Mouse (Mus musculus) CH12.LX (cell line): ENCODE data around the gene Ginm1. TPM values are rescaled to one million over a fixed set of nuclear protein-coding genes. Genes with fewer than 3 reads are reported as not detected.

Experiments used
- DNase-seq: peaks from one replicate; pipeline ENCODE4 v3.0.0-alpha.2; 2013; ENCODE audit errors: extremely low read depth
- H3K27ac ChIP-seq: 2 replicates; pipeline ENCODE4 v1.5.1; 2012; ENCODE audit warnings: low read depth, mild to moderate bottlenecking, control low read depth, moderate library complexity; ENCODE audit not compliant: insufficient read depth
- H3K27me3 ChIP-seq: replicated peaks from 2 replicates; pipeline ENCODE3; 2012; ENCODE audit warnings: inconsistent platforms
- H3K36me3 ChIP-seq, 2 experiments: replicated peaks in 1 of 2; 2 replicates each; pipeline versions ENCODE3 to v1.6.1; 2012; ENCODE audit warnings: inconsistent platforms in 1 of 2, low read length in 1 of 2, mild to moderate bottlenecking in 1 of 2, mixed read lengths in 1 of 2, moderate library complexity in 1 of 2; ENCODE audit not compliant: control insufficient read depth in 1 of 2, insufficient read depth in 1 of 2
- H3K4me1 ChIP-seq, 2 experiments: 2 replicates each; pipeline ENCODE4 v1.6.1; 2012; ENCODE audit warnings: inconsistent platforms in 1 of 2, moderate library complexity in 1 of 2; ENCODE audit not compliant: insufficient read depth in 2 of 2, control insufficient read depth in 1 of 2
- H3K4me2 ChIP-seq: 2 replicates; pipeline ENCODE4 v1.6.1; 2012; ENCODE audit warnings: low read depth, mild to moderate bottlenecking, control low read depth; ENCODE audit not compliant: poor library complexity, insufficient read depth, severe bottlenecking
- H3K4me3 ChIP-seq, 3 experiments: fragments of 150-350 bp in 1 of 3; sonication (generic) in 1 of 3; replicated peaks in 1 of 3; 2 replicates each; pipeline versions ENCODE3 to v1.5.1; 2011 to 2012; ENCODE audit warnings: low read depth in 2 of 3, low read length in 2 of 3, mild to moderate bottlenecking in 2 of 3, moderate library complexity in 2 of 3, control low read depth in 1 of 3, improper control_type of control experiment in 1 of 3, inconsistent platforms in 1 of 3, mixed read lengths in 1 of 3; ENCODE audit not compliant: poor library complexity in 1 of 3
- H3K79me2 ChIP-seq: replicated peaks from 2 replicates; pipeline ENCODE4 v1.6.1; 2012; ENCODE audit warnings: mild to moderate bottlenecking, moderate library complexity; ENCODE audit not compliant: control insufficient read depth, poor library complexity, insufficient read depth, severe bottlenecking; ENCODE audit errors: extremely low read depth
- H3K9ac ChIP-seq: 2 replicates; pipeline ENCODE4 v1.6.1; 2012; ENCODE audit warnings: low read depth, mild to moderate bottlenecking, control low read depth, moderate library complexity; ENCODE audit not compliant: insufficient read depth
- H3K9me3 ChIP-seq: replicated peaks from 2 replicates; pipeline ENCODE3; 2012; ENCODE audit warnings: low read length, inconsistent platforms, mixed read lengths
- BHLHE40 ChIP-seq: IDR thresholded peaks from 2 replicates; pipeline ENCODE4 v1.6.1; 2011; ENCODE audit warnings: mild to moderate bottlenecking, low read depth, low read length, improper control_type of control experiment
- CHD1 ChIP-seq: IDR thresholded peaks from 2 replicates; pipeline ENCODE4 v1.6.1; 2012; ENCODE audit warnings: low read depth, low read length, improper control_type of control experiment, inconsistent platforms
- CHD2 ChIP-seq: IDR thresholded peaks from 2 replicates; pipeline ENCODE4 v1.6.1; 2011; ENCODE audit warnings: low read length, improper control_type of control experiment
- CTCF ChIP-seq, 2 experiments: IDR thresholded peaks in 1 of 2; conservative IDR thresholded peaks in 1 of 2; 2 replicates each; pipeline ENCODE4 v1.5.1; 2011 to 2012; ENCODE audit warnings: low read depth in 2 of 2, low read length in 2 of 2, improper control_type of control experiment in 1 of 2, inconsistent platforms in 1 of 2, mild to moderate bottlenecking in 1 of 2, moderate library complexity in 1 of 2
- EP300 ChIP-seq: IDR thresholded peaks from 2 replicates; pipeline ENCODE4 v1.6.1; 2011; ENCODE audit warnings: low read length, improper control_type of control experiment
- ETS1 ChIP-seq: conservative IDR thresholded peaks from 2 replicates; pipeline ENCODE4 v1.6.1; 2012; ENCODE audit warnings: low read depth, mild to moderate bottlenecking, inconsistent platforms, low read length, improper control_type of control experiment, moderate library complexity
- HCFC1 ChIP-seq: IDR thresholded peaks from 2 replicates; pipeline ENCODE4 v1.6.1; 2012; ENCODE audit warnings: low read depth, mild to moderate bottlenecking, inconsistent platforms, low read length, improper control_type of control experiment
- IRF4 ChIP-seq: IDR thresholded peaks from 2 replicates; pipeline ENCODE4 v1.6.1; 2014; ENCODE audit warnings: low read depth, mild to moderate bottlenecking, inconsistent platforms, low read length, improper control_type of control experiment
- JUND ChIP-seq: conservative IDR thresholded peaks from 2 replicates; pipeline ENCODE4 v1.6.1; 2011; ENCODE audit warnings: low read depth, low read length, improper control_type of control experiment
- KAT2A ChIP-seq: IDR thresholded peaks from 2 replicates; pipeline ENCODE4 v1.6.1; 2012; ENCODE audit warnings: low read length, improper control_type of control experiment, inconsistent platforms; ENCODE audit not compliant: insufficient replicate concordance
- MAFK ChIP-seq: IDR thresholded peaks from 2 replicates; pipeline ENCODE4 v1.6.1; 2011; ENCODE audit warnings: low read length, improper control_type of control experiment; ENCODE audit not compliant: insufficient replicate concordance
- MAX ChIP-seq: IDR thresholded peaks from 2 replicates; pipeline ENCODE4 v1.6.1; 2011; ENCODE audit warnings: low read length, improper control_type of control experiment
- MAZ ChIP-seq: IDR thresholded peaks from 2 replicates; pipeline ENCODE4 v1.6.1; 2012; ENCODE audit warnings: low read depth, mild to moderate bottlenecking, inconsistent platforms, low read length, improper control_type of control experiment, moderate library complexity
- MEF2A ChIP-seq: IDR thresholded peaks from 2 replicates; pipeline ENCODE4 v1.6.1; 2014; ENCODE audit warnings: low read depth, mild to moderate bottlenecking, inconsistent platforms, low read length, improper control_type of control experiment, borderline replicate concordance
- MXI1 ChIP-seq: IDR thresholded peaks from 2 replicates; pipeline ENCODE4 v1.6.1; 2011; ENCODE audit warnings: mild to moderate bottlenecking, low read depth, low read length, improper control_type of control experiment
- NELFE ChIP-seq: IDR thresholded peaks from 2 replicates; pipeline ENCODE4 v1.6.1; 2011; ENCODE audit warnings: low read depth, low read length, improper control_type of control experiment
- NRF1 ChIP-seq: IDR thresholded peaks from 2 replicates; pipeline ENCODE4 v1.6.1; 2014; ENCODE audit warnings: low read depth, mild to moderate bottlenecking, inconsistent platforms, low read length, improper control_type of control experiment, moderate library complexity
- PAX5 ChIP-seq: IDR thresholded peaks from 2 replicates; pipeline ENCODE4 v1.6.1; 2012; ENCODE audit warnings: low read length, inconsistent platforms, mixed read lengths
- POLR2AphosphoS2 ChIP-seq: IDR thresholded peaks from 2 replicates; pipeline ENCODE4 v1.6.1; 2011; ENCODE audit warnings: low read depth, low read length, improper control_type of control experiment
- RCOR1 ChIP-seq: conservative IDR thresholded peaks from 2 replicates; pipeline ENCODE4 v1.6.1; 2012; ENCODE audit warnings: low read depth, mild to moderate bottlenecking, inconsistent platforms, low read length, improper control_type of control experiment
- SIN3A ChIP-seq: IDR thresholded peaks from 2 replicates; pipeline ENCODE4 v1.6.1; 2012; ENCODE audit warnings: low read length, improper control_type of control experiment, inconsistent platforms
- SMC3 ChIP-seq: IDR thresholded peaks from 2 replicates; pipeline ENCODE4 v1.6.1; 2011; ENCODE audit warnings: low read depth, low read length, improper control_type of control experiment
- TBP ChIP-seq: conservative IDR thresholded peaks from 2 replicates; pipeline ENCODE4 v1.6.1; 2011; ENCODE audit warnings: low read depth, low read length, improper control_type of control experiment
- TCF12 ChIP-seq: IDR thresholded peaks from 2 replicates; pipeline ENCODE4 v1.6.1; 2014; ENCODE audit warnings: low read depth, mild to moderate bottlenecking, inconsistent platforms, low read length, improper control_type of control experiment
- UBTF ChIP-seq: IDR thresholded peaks from 2 replicates; pipeline ENCODE4 v1.6.1; 2012; ENCODE audit warnings: low read depth, mild to moderate bottlenecking, inconsistent platforms, low read length, improper control_type of control experiment, moderate library complexity
- USF1 ChIP-seq: IDR thresholded peaks from 2 replicates; pipeline ENCODE4 v1.6.1; 2014; ENCODE audit warnings: low read depth, mild to moderate bottlenecking, inconsistent platforms, low read length, improper control_type of control experiment
- USF2 ChIP-seq: conservative IDR thresholded peaks from 2 replicates; pipeline ENCODE4 v1.6.1; 2011; ENCODE audit warnings: low read depth, low read length, improper control_type of control experiment
- ZC3H11A ChIP-seq: IDR thresholded peaks from 2 replicates; pipeline ENCODE4 v1.6.1; 2012; ENCODE audit warnings: low read depth, mild to moderate bottlenecking, inconsistent platforms, low read length, improper control_type of control experiment
- ZKSCAN1 ChIP-seq: IDR thresholded peaks from 2 replicates; pipeline ENCODE4 v1.6.1; 2012; ENCODE audit warnings: low read depth, inconsistent platforms, low read length, improper control_type of control experiment, borderline replicate concordance
- ZMIZ1 ChIP-seq: IDR thresholded peaks from 2 replicates; pipeline ENCODE4 v1.6.1; 2012; ENCODE audit warnings: low read depth, mild to moderate bottlenecking, inconsistent platforms, low read length, improper control_type of control experiment
- ZNF384 ChIP-seq: IDR thresholded peaks from 2 replicates; pipeline ENCODE4 v1.6.1; 2012; ENCODE audit warnings: low read depth, low read length, improper control_type of control experiment, inconsistent platforms
- dilution Hi-C: fragments of 300-500 bp; cut with MboI; formaldehyde crosslinking; loops from 2 replicates; pipeline ENCODE4 v1.14.3; 2020; ENCODE audit warnings: low sequenced_read_pairs; ENCODE audit not compliant: extremely low pct_unique_long_range_greater_than_20kb, extremely low pct_ligation_motif_present
- in situ Hi-C: fragments of 300-500 bp; cut with MboI; formaldehyde crosslinking; loops from 3 replicates; pipeline ENCODE4 v1.14.3; 2019; ENCODE audit warnings: low sequenced_read_pairs, low pct_ligation_motif_present, low pct_unique_long_range_greater_than_20kb, mixed read lengths
- polyA plus RNA-seq: library from polyadenylated mRNA; unstranded; fragments of >175 nt; gene quantifications from 2 replicates; pipeline ENCODE4 v1.2.1, GENCODE M21; 2012; ENCODE audit warnings: low read depth; ENCODE audit not compliant: insufficient read length
- total RNA-seq, 2 experiments: library from RNA; depleted of rRNA; stranded (reverse); fragments of 300-350 nt in 1 of 2; fragments of >200 nt in 1 of 2; gene quantifications; 2 replicates each; pipeline ENCODE4 v1.2.3; 2012 to 2014

Ginm1 gene
- total and polyA plus RNA-seq, 3 experiments, result 11.7 to 38.2 (median 22.5) TPM

DNA sequence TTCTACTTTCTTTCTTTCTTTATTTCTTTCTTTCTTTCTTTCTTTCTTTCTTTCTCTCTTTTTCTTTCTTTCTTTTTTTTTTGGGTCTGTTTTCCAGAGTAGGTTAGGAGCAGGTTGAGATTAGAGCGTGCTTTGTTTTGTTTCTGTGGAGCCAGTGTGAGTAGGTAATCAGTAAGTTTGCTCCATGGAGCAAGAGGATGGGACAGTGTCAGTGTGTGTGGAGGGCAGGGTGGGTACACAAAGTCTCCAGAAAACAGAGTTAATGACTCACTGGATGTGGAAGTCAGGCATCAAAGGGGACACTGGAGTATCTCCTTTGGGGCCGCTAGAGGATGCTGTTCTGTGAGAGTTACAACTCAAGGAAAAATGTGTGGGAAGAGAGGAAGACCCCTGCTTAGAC, 44.3 kb upstream of the Ginm1 start:
- dilution Hi-C loops, result no loop called here

DNA sequence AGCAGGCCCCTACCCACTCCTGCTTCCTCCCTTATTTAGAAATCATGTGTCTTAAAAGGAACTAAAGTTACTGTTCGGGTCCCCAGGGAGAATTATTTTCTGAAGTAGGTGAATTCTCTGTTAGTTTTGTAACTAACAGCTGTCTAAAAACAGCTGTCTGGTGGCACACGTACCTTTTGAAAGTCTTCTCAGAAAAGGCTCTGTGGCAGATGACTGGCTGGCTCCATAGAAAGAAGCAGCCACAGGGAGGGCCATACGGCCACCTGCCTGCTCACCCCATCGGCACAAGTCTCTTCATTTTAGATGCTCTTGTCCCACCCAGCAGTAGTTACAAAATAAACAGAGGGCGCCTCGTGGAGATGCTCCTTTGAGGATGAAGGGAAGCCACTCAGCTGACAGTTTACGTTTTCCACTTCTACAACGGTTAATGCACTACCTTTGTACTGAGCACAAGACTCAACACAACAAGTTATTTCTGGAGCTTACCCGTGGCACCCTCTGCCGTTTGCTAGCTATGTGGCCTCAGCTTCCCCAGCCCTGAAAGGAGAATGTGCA, 42.1 kb upstream of the Ginm1 start:
- no peaks in the 10 kb centered on the region for H3K27me3 ChIP-seq
- H3K27ac ChIP-seq, result peak overlapping the region; percentile 95
- H3K9ac ChIP-seq, result peak overlapping the region; percentile 84
- peak; percentile 82 for DNase-seq
- H3K79me2 ChIP-seq, result peaks cover under 1% of the 10 kb centered on the region; the same call in 1 of the 2 replicates
- H3K4me1 ChIP-seq, result peaks cover 40 to 72% of the 10 kb centered on the region in 2 experiments
- dilution Hi-C loops (no loop called here), in situ Hi-C loops (loop anchor here (25.0 kb wide), 1 partner anchor 1128 kb away; no protein-coding TSS in a partner anchor)
- peak overlapping the region; percentile 10 to 37 (median 21) for H3K4me3 ChIP-seq
- peaks cover 0 to 5% of the 10 kb centered on the region in 2 experiments for H3K36me3 ChIP-seq
- no peaks in the 10 kb centered on the region for H3K9me3 ChIP-seq
- H3K4me2 ChIP-seq, result peak overlapping the region; percentile 96
- no peak for TF ChIP-seq USF2
- TF ChIP-seq TBP, result peak; percentile 61; the same call in 1 of the 2 replicates
- peak; percentile 99 for TF ChIP-seq ETS1
- TF ChIP-seq NELFE, result peak; percentile 55
- no peak; the same call in 1 of the 2 replicates for TF ChIP-seq KAT2A
- TF ChIP-seq HCFC1, result no peak; the same call in 1 of the 2 replicates
- TF ChIP-seq USF1, result no peak
- TF ChIP-seq POLR2AphosphoS2, result no peak
- no peak for TF ChIP-seq ZKSCAN1
- TF ChIP-seq SMC3, result peak; percentile 28
- TF ChIP-seq MAFK, result no peak
- peak; percentile 93 for TF ChIP-seq SIN3A
- TF ChIP-seq UBTF, result no peak
- TF ChIP-seq NRF1, result no peak
- no peak for TF ChIP-seq PAX5
- TF ChIP-seq JUND, result no peak
- TF ChIP-seq CHD2, result 0 out of 2 replicates have a peak, but pooled peaks have one; percentile 7
- peak; percentile 68 for TF ChIP-seq MAX
- TF ChIP-seq ZC3H11A, result no peak
- TF ChIP-seq IRF4, result no peak; the same call in 1 of the 2 replicates
- no peak for TF ChIP-seq ZNF384
- TF ChIP-seq ZMIZ1, result peak; percentile 12; the same call in 1 of the 2 replicates
- TF ChIP-seq MEF2A, result peak; percentile 91
- TF ChIP-seq CHD1, result peak; percentile 48; the same call in 1 of the 2 replicates
- TF ChIP-seq MXI1, result peak; percentile 68; the same call in 1 of the 2 replicates
- peak; percentile 91 for TF ChIP-seq TCF12
- TF ChIP-seq CTCF (conservative IDR thresholded peaks at IDR 0.05 in 1 of 2, IDR thresholded peaks at IDR 0.05 in 1 of 2; ENCODE audit: low read depth in 2 of 2, low read length in 2 of 2), result peak in 1 of 2 experiments; percentile 22; a peak in 2 of 4 replicates
- no peak for TF ChIP-seq RCOR1
- TF ChIP-seq EP300, result peak; percentile 78
- 0 out of 2 replicates have a peak, but pooled peaks have one; percentile 65 for TF ChIP-seq MAZ
- TF ChIP-seq BHLHE40, result peak; percentile 95

More for the DNA sequence above, 44.3 kb upstream of the Ginm1 start:
- peaks cover 0 to 5% of the 10 kb centered on the region in 2 experiments for H3K36me3 ChIP-seq
- peaks cover 6% of the 10 kb centered on the region for H3K79me2 ChIP-seq
- in situ Hi-C loops, result loop anchor here (25.0 kb wide), 1 partner anchor 1125 kb away; no protein-coding TSS in a partner anchor
- peaks cover 40 to 70% of the 10 kb centered on the region in 2 experiments for H3K4me1 ChIP-seq
- H3K4me3 ChIP-seq, result no peak overlapping the region
- peak; percentile 28 to 37; a peak in 3 of 4 replicates for TF ChIP-seq CTCF (conservative IDR thresholded peaks at IDR 0.05 in 1 of 2, IDR thresholded peaks at IDR 0.05 in 1 of 2; ENCODE audit: low read depth in 2 of 2, low read length in 2 of 2)
- TF ChIP-seq EP300, result no peak
- H3K27me3 ChIP-seq, result no peaks in the 10 kb centered on the region
- H3K9ac ChIP-seq, result no peak overlapping the region
- no peaks in the 10 kb centered on the region for H3K9me3 ChIP-seq
- H3K4me2 ChIP-seq, result no peak overlapping the region
- no peak for DNase-seq
- H3K27ac ChIP-seq, result no peak overlapping the region
